Mouse (Mus musculus): ENCODE measurements around the gene Olfr5.
"Not testable (repeated sequence)": the region's sequence is repeated elsewhere in the genome, so short reads cannot be mapped to it uniquely, and the experiment has no call there.

Olfr5 gene

DNA sequence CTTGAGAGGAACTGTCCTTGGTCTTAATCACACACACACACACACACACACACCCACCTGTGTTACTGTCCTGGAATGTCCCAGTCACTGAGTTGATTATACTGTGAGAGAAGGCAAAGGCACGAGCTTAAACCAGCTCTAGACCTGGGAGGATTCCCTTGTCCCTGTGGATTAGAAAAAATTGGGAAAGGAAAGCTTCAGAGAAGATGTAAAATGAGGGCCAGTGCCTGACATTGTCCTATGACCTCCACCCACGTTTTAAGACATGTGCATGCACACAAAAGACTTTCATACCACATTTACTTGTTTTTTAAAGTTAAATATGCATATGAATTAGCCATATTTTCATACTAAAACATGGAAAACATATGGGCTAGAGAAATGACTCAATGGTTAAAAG, at the start of gene Olfr5:
Olfr5 (minus strand) TSS at position 101 of the 400 bp plus-strand sequence.
- no peak for DNase-seq (ENCODE audit: extremely low read depth, low read depth)

GRCm38 (mm10) chr7:6526141-6526540, 39.4 kb upstream of the Olfr5 start:
- DNase-seq (ENCODE audit: extremely low read depth, low read depth): no peak

- DNase-seq (ENCODE audit: extremely low read depth, low read depth): no peak
Measured at GRCm38 (mm10) chr7:6525001-6525400, 38.3 kb upstream of the Olfr5 start.

DNA sequence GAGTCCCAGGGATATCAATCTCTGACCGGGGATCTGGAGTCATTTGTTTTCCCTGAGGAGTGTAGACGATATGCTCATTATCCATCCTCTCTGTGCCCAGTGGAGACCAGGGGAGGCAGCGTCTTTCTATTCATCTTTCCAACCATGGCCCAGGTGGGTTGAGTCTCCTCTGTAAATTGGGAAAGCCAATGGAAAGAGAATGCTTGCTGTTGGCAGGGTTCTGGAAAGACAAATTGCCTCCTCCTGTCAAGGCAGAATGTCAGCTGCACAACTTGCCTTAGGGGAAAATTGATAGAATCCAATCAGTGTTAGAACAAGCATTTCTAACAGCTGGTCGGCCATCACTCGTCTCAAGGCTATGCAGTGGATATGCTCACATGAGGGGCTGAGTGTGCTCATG, 36.1 kb upstream of the Olfr5 start, which contains the start of gene Olfr1349:
Olfr1349 (minus strand) TSS at position 101 of the 400 bp plus-strand sequence.
- DNase-seq (ENCODE audit: extremely low read depth, low read depth): no peak

- no peak for DNase-seq (ENCODE audit: extremely low read depth, low read depth)
Measured at GRCm38 (mm10) chr7:6521666-6522065, 34.9 kb upstream of the Olfr5 start.

DNA sequence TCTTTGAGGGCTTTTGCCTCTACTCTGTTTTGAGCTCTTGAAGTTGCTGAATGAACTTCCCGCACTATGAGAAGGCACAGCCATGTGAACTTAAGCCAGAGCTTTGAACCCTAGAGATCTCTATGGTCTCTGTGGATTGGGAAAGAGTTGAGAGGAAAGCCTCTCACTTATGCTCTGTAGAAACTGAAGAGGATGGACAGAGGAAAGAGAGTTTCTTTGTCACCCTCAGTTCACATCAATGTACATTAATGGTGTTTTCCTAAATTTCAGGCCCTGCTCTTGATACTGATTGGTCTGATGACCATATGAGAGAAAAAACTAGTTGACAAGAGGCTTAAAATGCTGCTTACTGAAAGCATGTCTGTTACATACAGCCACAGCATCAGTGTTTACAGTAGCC, 21.9 kb upstream of the Olfr5 start, which contains the start of gene Olfr1348:
Olfr1348 (minus strand) TSS at position 101 of the 400 bp plus-strand sequence.
- DNase-seq (ENCODE audit: extremely low read depth, low read depth): no peak

- no peak for DNase-seq (ENCODE audit: extremely low read depth, low read depth)
Measured at GRCm38 (mm10) chr7:6499655-6500054, 12.9 kb upstream of the Olfr5 start, which contains the start of gene Olfr1347. TSS of gene Olfr1347 (minus strand) at chr7:6499755.

- not testable (repeated sequence) for DNase-seq (ENCODE audit: extremely low read depth, low read depth)
Measured at GRCm38 (mm10) chr7:6477633-6478032, 9.1 kb downstream of the Olfr5 start.

- DNase-seq (ENCODE audit: extremely low read depth, low read depth): no peak
Measured at GRCm38 (mm10) chr7:6466951-6467350, 19.8 kb downstream of the Olfr5 start, which contains the start of gene Olfr1346. TSS of gene Olfr1346 (plus strand) at chr7:6467101.

GRCm38 (mm10) chr7:6456399-6456798, 30.3 kb downstream of the Olfr5 start:
- DNase-seq (ENCODE audit: extremely low read depth, low read depth): no peak

DNA sequence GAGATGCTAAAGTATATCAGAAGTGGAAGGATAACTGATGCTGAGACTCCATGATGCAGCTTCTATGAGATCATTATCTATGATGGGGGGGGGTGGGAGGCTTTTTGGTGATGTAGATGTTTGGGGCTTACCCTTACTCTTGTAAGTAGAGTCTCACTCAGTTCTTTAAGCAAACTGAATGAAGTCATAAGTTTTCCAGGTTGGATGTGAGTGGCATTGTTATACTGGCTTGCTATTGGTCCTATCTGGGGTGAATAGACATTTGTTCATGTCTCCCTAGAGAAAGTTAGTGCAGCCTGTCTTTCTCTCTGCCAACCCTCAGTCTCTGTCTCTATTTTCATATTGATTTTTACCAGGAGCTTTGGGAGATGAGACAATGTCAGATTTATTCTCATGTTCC, 30.9 kb downstream of the Olfr5 start, which contains the start of gene Olfr1336:
Olfr1336 (plus strand) TSS at position 301 of the 400 bp plus-strand sequence.
- no peak for DNase-seq (ENCODE audit: extremely low read depth, low read depth)

DNA sequence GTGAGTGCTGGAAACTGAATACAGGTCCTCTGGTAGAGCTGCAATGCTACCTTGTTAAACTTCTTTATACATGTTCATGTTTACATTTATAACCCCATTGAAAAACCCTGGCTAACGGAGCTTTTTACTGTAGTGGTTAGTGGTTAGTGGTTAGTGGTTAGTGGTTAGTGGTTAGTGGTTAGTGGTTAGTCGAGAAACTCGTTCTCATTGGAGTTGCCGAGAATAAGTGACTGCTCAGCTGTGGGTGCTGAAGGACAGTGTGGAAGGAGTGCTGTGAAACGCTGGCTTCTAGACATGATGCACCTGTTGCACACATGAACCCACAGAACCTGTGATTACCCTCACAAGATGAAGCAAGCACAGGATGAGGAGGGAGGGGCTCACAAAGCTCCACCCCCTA, 39.0 kb downstream of the Olfr5 start:
- no peak for DNase-seq (ENCODE audit: extremely low read depth, low read depth)

DNA sequence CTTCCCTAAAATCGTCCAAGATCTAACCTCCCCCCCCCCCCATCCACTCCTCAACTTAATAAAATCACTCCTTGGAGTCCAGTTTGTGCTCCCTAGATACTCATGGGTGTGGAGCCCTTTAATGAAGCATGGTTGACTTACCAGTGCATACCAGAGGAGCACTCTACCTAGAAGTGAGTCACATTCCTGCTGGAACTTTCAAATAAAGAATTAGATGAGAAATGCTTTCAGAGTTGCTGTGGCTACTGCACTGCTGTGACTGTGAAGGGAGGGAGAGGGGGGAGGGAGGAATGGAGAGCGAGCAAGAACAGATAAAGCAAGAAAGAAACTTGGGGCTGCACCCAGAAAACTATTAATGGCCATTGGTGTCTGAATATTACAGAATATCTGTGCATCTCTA, 45.6 kb downstream of the Olfr5 start:
- DNase-seq (ENCODE audit: extremely low read depth, low read depth): no peak

GRCm38 (mm10) chr7:6438388-6438787, 48.4 kb downstream of the Olfr5 start, which contains the start of gene Olfr1344:
TSS of gene Olfr1344 (plus strand) at chr7:6438688.
- no peak for DNase-seq (ENCODE audit: extremely low read depth, low read depth)

DNA sequence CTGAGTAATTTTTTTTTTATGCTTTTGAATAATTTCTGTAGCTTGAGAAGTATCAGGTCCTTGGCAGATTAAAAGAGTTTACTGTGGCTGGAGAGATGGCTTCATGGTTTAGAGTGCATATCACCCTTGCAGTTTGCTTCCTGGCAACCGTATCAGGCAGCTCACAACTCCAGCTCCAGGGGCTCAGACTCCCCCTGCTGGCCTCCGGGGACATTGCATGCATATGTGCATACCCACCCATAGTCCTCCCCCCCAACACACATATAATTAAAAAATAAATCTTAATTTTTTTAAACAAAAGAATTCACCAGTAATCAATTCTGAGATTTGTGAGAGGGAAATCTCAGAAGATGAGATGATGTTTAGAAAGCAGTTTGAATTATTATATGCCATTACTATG, 56.4 kb downstream of the Olfr5 start:
- DNase-seq (ENCODE audit: extremely low read depth, low read depth): peak; percentile 6

GRCm38 (mm10) chr7:6429381-6429780, 57.4 kb downstream of the Olfr5 start:
- DNase-seq (ENCODE audit: extremely low read depth, low read depth): no peak

All from MEL-GATA-1-ER (cell line).